Mouse (Mus musculus) spleen, adult 2 months (tissue): ENCODE measurements around the gene Ech1.

Experiments used
- CTCF ChIP-seq: fragments of 200-500 bp; IDR thresholded peaks from 2 replicates; pipeline ENCODE4 v1.5.1; 2011; ENCODE audit warnings: mild to moderate bottlenecking, inconsistent platforms; ENCODE audit not compliant: insufficient read depth, insufficient read length, insufficient replicate concordance; ENCODE audit errors: extremely low read depth
- POLR2A ChIP-seq: fragments of 200-500 bp; IDR thresholded peaks from 2 replicates; pipeline ENCODE4 v1.6.1; 2011; ENCODE audit warnings: low read depth, low read length, inconsistent platforms

DNA sequence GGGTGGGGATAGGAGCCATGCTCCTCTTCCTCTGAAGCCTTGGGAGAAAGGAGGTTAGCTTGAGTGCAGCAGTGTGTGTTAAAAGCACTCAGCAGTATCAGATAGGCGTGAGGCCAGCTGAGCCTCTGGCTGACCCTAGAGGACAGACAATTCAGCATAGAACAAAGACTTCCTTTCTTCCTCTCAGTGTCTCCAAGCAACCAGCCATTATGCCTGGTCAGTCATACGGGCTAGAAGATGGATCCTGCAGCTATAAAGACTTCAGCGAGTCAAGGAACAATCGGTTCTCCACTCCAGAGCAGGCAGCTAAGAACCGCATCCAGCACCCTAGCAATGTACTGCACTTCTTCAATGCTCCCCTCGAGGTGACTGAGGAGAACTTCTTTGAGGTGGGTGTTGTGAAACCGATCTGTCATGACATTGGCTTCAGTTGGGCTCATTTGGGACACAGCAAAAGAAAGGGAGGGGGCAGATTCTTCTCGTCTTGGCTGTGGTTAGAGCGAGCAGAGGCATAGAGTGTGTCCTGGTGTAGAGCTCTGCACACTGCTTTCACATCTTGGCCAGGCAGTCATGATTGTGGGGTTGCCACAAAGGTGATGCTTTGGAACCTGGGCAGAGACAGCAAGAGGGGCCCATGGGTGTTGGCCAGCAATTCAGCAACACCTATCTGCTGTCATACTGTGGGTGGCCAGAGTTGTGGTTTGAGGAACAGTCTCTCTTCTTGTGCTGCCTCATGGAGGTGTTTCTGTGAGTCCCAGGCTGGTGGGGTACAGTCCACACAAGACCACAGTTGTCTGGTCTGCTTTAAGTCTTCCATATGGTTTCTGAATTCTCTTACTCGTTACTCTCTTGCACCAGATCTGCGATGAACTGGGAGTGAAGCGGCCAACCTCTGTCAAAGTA lies 4.4 kb upstream of the Ech1 start:
- TF ChIP-seq CTCF (no peak), POLR2A (no peak)
